Mouse (Mus musculus): Measurements from ENCODE around the gene Sptbn4. TPM values are rescaled to one million over a fixed set of nuclear protein-coding genes. Genes with fewer than 3 reads are reported as not detected.
"Not testable (repeated sequence)": the region's sequence is repeated elsewhere in the genome, so short reads cannot be mapped to it uniquely, and the experiment has no call there.

The Sptbn4 gene
- 0.13 TPM for polyA plus RNA-seq (2021)

- ChIA-PET POLR2A (no interaction called here), CTCF (interaction anchor here (1.8 kb wide), 1 partner anchor 43 kb away, joined by 4 read pairs; no protein-coding TSS in a partner anchor)
- peaks cover 13% of the 10 kb centered on the region for H3K27me3 ChIP-seq
- TF ChIP-seq CTCF (IDR thresholded peaks at IDR 0.05) = no peak
- in situ Hi-C loops (cut with MboI; ENCODE audit: low pct_unique_long_range_greater_than_20kb) = loop anchor here (5.0 kb wide), 1 partner anchor 60 kb away; no protein-coding TSS in a partner anchor
- ATAC-seq = peak; percentile 96
- DNase-seq (ENCODE audit: low read depth, low spot score) = peak; percentile 95
Measured at GRCm38 (mm10) chr7:27447419-27448286, at the start of gene Sptbn4, which contains the start of gene Blvrb. Gene Sptbn4, minus strand, starts transcription at chr7:27447686. Gene Blvrb, plus strand, starts transcription at chr7:27447978.

GRCm38 (mm10) chr7:27494659-27495367, 47.3 kb upstream of the Sptbn4 start:
- in situ Hi-C loops (cut with MboI; ENCODE audit: low pct_unique_long_range_greater_than_20kb) = loop anchor here (25.0 kb wide), 1 partner anchor 308 kb away; the partner anchor contains the start of genes BC024978, Gm21983, Mia and Rab4b
- H3K27me3 ChIP-seq; ATAC-seq; CTCF ChIA-PET; DNase-seq (ENCODE audit: low read depth, low spot score): not testable (repeated sequence)
- POLR2A ChIA-PET = interaction anchor here (1.2 kb wide), 1 partner anchor 11 kb away, joined by 3 read pairs; no protein-coding TSS in a partner anchor

- ATAC-seq = no peak
- DNase-seq (ENCODE audit: low read depth, low spot score) = no peak
- ChIA-PET POLR2A (no interaction called here), CTCF (interaction anchor here (1.4 kb wide), 1 partner anchor 9 kb away, joined by 5 read pairs; no protein-coding TSS in a partner anchor)
- no peak for TF ChIP-seq CTCF (IDR thresholded peaks at IDR 0.05)
- in situ Hi-C loops (cut with MboI; ENCODE audit: low pct_unique_long_range_greater_than_20kb) = loop anchor here (25.0 kb wide), 1 partner anchor 306 kb away; the partner anchor contains the start of genes BC024978, Gm21983, Mia and Rab4b
- H3K27me3 ChIP-seq = no peaks in the 10 kb centered on the region
Measured at GRCm38 (mm10) chr7:27493450-27493849, 46.0 kb upstream of the Sptbn4 start.

GRCm38 (mm10) chr7:27493022-27493421, 45.5 kb upstream of the Sptbn4 start:
- ChIA-PET POLR2A (no interaction called here), CTCF (interaction anchor here (1.4 kb wide), 1 partner anchor 10 kb away, joined by 5 read pairs; no protein-coding TSS in a partner anchor)
- H3K27me3 ChIP-seq = no peaks in the 10 kb centered on the region
- no peak for ATAC-seq
- DNase-seq (ENCODE audit: low read depth, low spot score) = no peak
- no peak for TF ChIP-seq CTCF (IDR thresholded peaks at IDR 0.05)
- in situ Hi-C loops (cut with MboI; ENCODE audit: low pct_unique_long_range_greater_than_20kb) = loop anchor here (25.0 kb wide), 1 partner anchor 306 kb away; the partner anchor contains the start of genes BC024978, Gm21983, Mia and Rab4b

- POLR2A ChIA-PET = interaction anchor here (0.7 to 3.2 kb wide), 5 partner anchors 8 to 144 kb away, joined by 3 to 20 read pairs (median 4); no protein-coding TSS in a partner anchor
- DNase-seq (ENCODE audit: low read depth, low spot score) (no peak), ATAC-seq (no peak)
- H3K27me3 ChIP-seq = no peaks in the 10 kb centered on the region
- no peak for TF ChIP-seq CTCF (IDR thresholded peaks at IDR 0.05)
- CTCF ChIA-PET = interaction anchor here (1.7 to 2.7 kb wide), 7 partner anchors 8 to 55 kb away, joined by 4 to 21 read pairs (median 9); partner anchors contain the start of gene Prx
- in situ Hi-C loops (cut with MboI; ENCODE audit: low pct_unique_long_range_greater_than_20kb) = loop anchor here (25.0 kb wide), 1 partner anchor 305 kb away; the partner anchor contains the start of genes BC024978, Gm21983, Mia and Rab4b
Measured at GRCm38 (mm10) chr7:27491856-27492255, 44.4 kb upstream of the Sptbn4 start.

- ChIA-PET POLR2A (interaction anchor here (1.7 to 3.2 kb wide), 3 partner anchors 10 to 17 kb away, joined by 4 to 20 read pairs (median 5); no protein-coding TSS in a partner anchor), CTCF (interaction anchor here (0.6 to 2.7 kb wide), 13 partner anchors 10 to 54 kb away, joined by 3 to 21 read pairs (median 6); partner anchors contain the start of genes Prx and Sertad3)
- H3K27me3 ChIP-seq = no peaks in the 10 kb centered on the region
- TF ChIP-seq CTCF (IDR thresholded peaks at IDR 0.05) = no peak
- in situ Hi-C loops (cut with MboI; ENCODE audit: low pct_unique_long_range_greater_than_20kb) = loop anchor here (25.0 kb wide), 1 partner anchor 303 kb away; the partner anchor contains the start of genes BC024978, Gm21983, Mia and Rab4b
- DNase-seq (ENCODE audit: low read depth, low spot score) (peak; percentile 64), ATAC-seq (peak; percentile 75)
Measured at GRCm38 (mm10) chr7:27490543-27491329, 43.2 kb upstream of the Sptbn4 start.

GRCm38 (mm10) chr7:27490227-27490542, 42.7 kb upstream of the Sptbn4 start:
- CTCF ChIA-PET = interaction anchor here (0.6 to 2.7 kb wide), 11 partner anchors 10 to 53 kb away, joined by 3 to 21 read pairs (median 6); partner anchors contain the start of genes Prx and Sertad3
- in situ Hi-C loops (cut with MboI; ENCODE audit: low pct_unique_long_range_greater_than_20kb) = loop anchor here (25.0 kb wide), 1 partner anchor 303 kb away; the partner anchor contains the start of genes BC024978, Gm21983, Mia and Rab4b
- DNase-seq (ENCODE audit: low read depth, low spot score) = no peak
- no peak for ATAC-seq
- no peaks in the 10 kb centered on the region for H3K27me3 ChIP-seq
- TF ChIP-seq CTCF (IDR thresholded peaks at IDR 0.05) = no peak
- POLR2A ChIA-PET = interaction anchor here (1.7 to 3.2 kb wide), 2 partner anchors 15 to 17 kb away, joined by 5 to 20 read pairs; no protein-coding TSS in a partner anchor

GRCm38 (mm10) chr7:27489270-27489869, 41.9 kb upstream of the Sptbn4 start:
- in situ Hi-C loops (cut with MboI; ENCODE audit: low pct_unique_long_range_greater_than_20kb) = loop anchor here (25.0 kb wide), 1 partner anchor 302 kb away; the partner anchor contains the start of genes BC024978, Gm21983, Mia and Rab4b
- ChIA-PET CTCF (interaction anchor here (0.9 to 1.5 kb wide), 3 partner anchors 14 to 17 kb away, joined by 3 to 4 read pairs (median 3); no protein-coding TSS in a partner anchor), POLR2A (interaction anchor here (0.8 to 3.2 kb wide), 3 partner anchors 16 to 18 kb away, joined by 3 to 20 read pairs (median 6); no protein-coding TSS in a partner anchor)
- no peak for DNase-seq (ENCODE audit: low read depth, low spot score)
- ATAC-seq = no peak
- TF ChIP-seq CTCF (IDR thresholded peaks at IDR 0.05) = no peak
- no peaks in the 10 kb centered on the region for H3K27me3 ChIP-seq
